Mouse (Mus musculus): Measurements from ENCODE around the gene Naaa.

- TF ChIP-seq POLR2AphosphoS2 (IDR thresholded peaks at IDR 0.05; ENCODE audit: low read depth, low read length) (no peak), USF1 (IDR thresholded peaks at IDR 0.05; ENCODE audit: low read depth, low read length) (no peak), EP300 (IDR thresholded peaks at IDR 0.05; ENCODE audit: low read length) (no peak), SMC3 (IDR thresholded peaks at IDR 0.05; ENCODE audit: low read depth, low read length) (no peak), CTCF (conservative IDR thresholded peaks at IDR 0.05 in 1 of 2, IDR thresholded peaks at IDR 0.05 in 1 of 2; ENCODE audit: low read depth in 2 of 2, low read length in 2 of 2) (no peak), POLR2A (IDR thresholded peaks at IDR 0.05; ENCODE audit: low read depth, low read length) (no peak), PAX5 (IDR thresholded peaks at IDR 0.05; ENCODE audit: low read length) (no peak), HCFC1 (IDR thresholded peaks at IDR 0.05; ENCODE audit: low read depth, low read length) (no peak), BHLHE40 (IDR thresholded peaks at IDR 0.05; ENCODE audit: low read depth, low read length) (no peak), ZNF384 (IDR thresholded peaks at IDR 0.05; ENCODE audit: low read depth, low read length) (no peak)
These were observed 7.5 kb downstream of the Naaa start for GRCm38 (mm10) chr5:92270496-92270895.

Data from CH12.LX (cell line).